Mouse (Mus musculus): ENCODE measurements around the gene Amotl1. TPM values are rescaled to one million over a fixed set of nuclear protein-coding genes. Genes with fewer than 3 reads are reported as not detected.
"Not testable (repeated sequence)": the region's sequence is repeated elsewhere in the genome, so short reads cannot be mapped to it uniquely, and the experiment has no call there.

Amotl1 gene
- polyA plus RNA-seq, 1 experiment from 2014 or later: 19.1 TPM

DNA sequence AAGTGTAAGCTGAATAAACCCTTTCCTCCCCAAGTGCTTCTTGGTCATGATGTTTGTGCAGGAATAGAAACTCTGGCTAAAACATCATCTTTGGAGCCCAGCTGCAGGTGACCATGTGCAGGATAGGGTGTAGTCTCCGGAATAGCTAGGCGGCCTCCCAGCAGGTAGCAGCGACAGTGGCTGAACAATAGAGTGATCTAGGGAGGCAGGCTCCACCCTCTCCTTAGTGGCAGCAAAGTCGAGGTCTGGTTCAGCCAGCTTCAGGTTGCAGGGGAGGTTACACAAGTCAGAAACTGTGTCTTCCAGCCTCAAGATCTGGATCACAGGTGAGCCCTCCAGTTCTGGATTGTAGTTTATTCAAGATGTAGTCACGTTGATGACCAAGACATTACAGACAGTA lies 27.1 kb upstream of the Amotl1 start:
- not testable (repeated sequence) for H3K9ac ChIP-seq (ENCODE audit: low read length); ATAC-seq (ENCODE audit: insufficient read depth, low FRiP score, low TSS enrichment); H3K27ac ChIP-seq (ENCODE audit: low read depth, low read length); H3K9me3 ChIP-seq (ENCODE audit: control insufficient read depth, low read length); H3K4me2 ChIP-seq (ENCODE audit: low read depth); H3K36me3 ChIP-seq (ENCODE audit: control insufficient read depth, insufficient read depth, low read length); H3K4me3 ChIP-seq (ENCODE audit: low read depth, low read length); DNase-seq (ENCODE audit: low spot score); H3K4me1 ChIP-seq (ENCODE audit: control insufficient read depth, insufficient read depth, low read length); H3K27me3 ChIP-seq (ENCODE audit: control insufficient read depth, insufficient read depth, low read length)
- WGBS: 37% methylated on average over 5 of the region's 5 CpGs

GRCm38 (mm10) chr9:14668382-14668781 lies 23.5 kb upstream of the Amotl1 start:
- no peaks in the 10 kb centered on the region for H3K9me3 ChIP-seq (ENCODE audit: control insufficient read depth, low read length)
- no peaks in the 10 kb centered on the region for H3K4me1 ChIP-seq (ENCODE audit: control insufficient read depth, insufficient read depth, low read length)
- 89% methylated on average over 3 of the region's 3 CpGs for WGBS
- no peaks in the 10 kb centered on the region for H3K36me3 ChIP-seq (ENCODE audit: control insufficient read depth, insufficient read depth, low read length)
- H3K4me3 ChIP-seq (ENCODE audit: low read depth, low read length): no peak overlapping the region
- no peak overlapping the region for H3K9ac ChIP-seq (ENCODE audit: low read length)
- DNase-seq (ENCODE audit: low spot score): no peak
- ATAC-seq (ENCODE audit: insufficient read depth, low FRiP score, low TSS enrichment): no peak
- H3K4me2 ChIP-seq (ENCODE audit: low read depth): no peak overlapping the region
- no peaks in the 10 kb centered on the region for H3K27me3 ChIP-seq (ENCODE audit: control insufficient read depth, insufficient read depth, low read length)
- H3K27ac ChIP-seq (ENCODE audit: low read depth, low read length): no peak overlapping the region

- H3K36me3 ChIP-seq (ENCODE audit: control insufficient read depth, insufficient read depth, low read length): no peaks in the 10 kb centered on the region
- ATAC-seq (ENCODE audit: insufficient read depth, low FRiP score, low TSS enrichment) (no peak), DNase-seq (ENCODE audit: low spot score) (no peak)
- no peaks in the 10 kb centered on the region for H3K27me3 ChIP-seq (ENCODE audit: control insufficient read depth, insufficient read depth, low read length)
- H3K4me2 ChIP-seq (ENCODE audit: low read depth): no peak overlapping the region
- H3K9ac ChIP-seq (ENCODE audit: low read length): no peak overlapping the region
- H3K4me3 ChIP-seq (ENCODE audit: low read depth, low read length): no peak overlapping the region
- H3K9me3 ChIP-seq (ENCODE audit: control insufficient read depth, low read length): no peaks in the 10 kb centered on the region
- no peaks in the 10 kb centered on the region for H3K4me1 ChIP-seq (ENCODE audit: control insufficient read depth, insufficient read depth, low read length)
- H3K27ac ChIP-seq (ENCODE audit: low read depth, low read length): no peak overlapping the region
- WGBS: 82% methylated on average over 3 of the region's 3 CpGs
Measured at GRCm38 (mm10) chr9:14666071-14666470, 21.2 kb upstream of the Amotl1 start.

- Histone ChIP-seq H3K27ac (ENCODE audit: low read depth, low read length) (no peak overlapping the region), H3K4me3 (ENCODE audit: low read depth, low read length) (no peak overlapping the region), H3K4me2 (ENCODE audit: low read depth) (no peak overlapping the region), H3K9ac (ENCODE audit: low read length) (no peak overlapping the region), H3K9me3 (ENCODE audit: control insufficient read depth, low read length) (no peaks in the 10 kb centered on the region), H3K36me3 (ENCODE audit: control insufficient read depth, insufficient read depth, low read length) (no peaks in the 10 kb centered on the region), H3K4me1 (ENCODE audit: control insufficient read depth, insufficient read depth, low read length) (no peaks in the 10 kb centered on the region), H3K27me3 (ENCODE audit: control insufficient read depth, insufficient read depth, low read length) (no peaks in the 10 kb centered on the region)
- no peak for ATAC-seq (ENCODE audit: insufficient read depth, low FRiP score, low TSS enrichment)
- no peak for DNase-seq (ENCODE audit: low spot score)
- 91% methylated on average over 2 of the region's 2 CpGs for WGBS
Measured at GRCm38 (mm10) chr9:14663591-14663990, 18.7 kb upstream of the Amotl1 start.

GRCm38 (mm10) chr9:14662876-14663275 lies 18.0 kb upstream of the Amotl1 start:
- WGBS: 72% methylated on average over 7 of the region's 7 CpGs
- no peak overlapping the region for H3K4me2 ChIP-seq (ENCODE audit: low read depth)

DNA sequence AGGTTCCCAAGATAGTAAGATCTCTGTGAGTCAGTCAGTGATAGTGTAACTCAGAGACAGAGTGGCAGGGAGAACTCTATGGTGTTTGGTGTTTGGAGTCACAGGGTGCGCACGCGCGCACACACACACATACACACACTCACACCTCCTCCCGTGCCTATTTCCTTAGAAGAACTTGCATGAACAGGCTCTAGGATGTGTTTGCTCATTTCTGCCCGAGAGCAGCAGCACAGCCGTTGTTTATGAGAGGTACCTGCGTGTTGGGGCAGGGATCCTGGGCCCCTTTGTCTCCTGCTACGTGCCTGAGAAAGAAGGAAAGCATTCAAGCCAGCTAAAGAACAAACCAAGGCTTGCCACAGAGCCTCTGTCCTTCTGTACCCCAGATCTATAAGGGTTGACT lies 17.3 kb upstream of the Amotl1 start:
- H3K27me3 ChIP-seq (ENCODE audit: control insufficient read depth, insufficient read depth, low read length): no peaks in the 10 kb centered on the region
- H3K4me3 ChIP-seq (ENCODE audit: low read depth, low read length): no peak overlapping the region
- H3K4me1 ChIP-seq (ENCODE audit: control insufficient read depth, insufficient read depth, low read length): no peaks in the 10 kb centered on the region
- no peak overlapping the region for H3K4me2 ChIP-seq (ENCODE audit: low read depth)
- DNase-seq (ENCODE audit: low spot score): no peak
- no peaks in the 10 kb centered on the region for H3K36me3 ChIP-seq (ENCODE audit: control insufficient read depth, insufficient read depth, low read length)
- no peak for ATAC-seq (ENCODE audit: insufficient read depth, low FRiP score, low TSS enrichment)
- H3K9me3 ChIP-seq (ENCODE audit: control insufficient read depth, low read length): no peaks in the 10 kb centered on the region
- no peak overlapping the region for H3K27ac ChIP-seq (ENCODE audit: low read depth, low read length)
- 91% methylated on average over 9 of the region's 9 CpGs for WGBS
- no peak overlapping the region for H3K9ac ChIP-seq (ENCODE audit: low read length)

More at GRCm38 (mm10) chr9:14662876-14663275, 18.0 kb upstream of the Amotl1 start:
- H3K27me3 ChIP-seq (ENCODE audit: control insufficient read depth, insufficient read depth, low read length): no peaks in the 10 kb centered on the region
- no peaks in the 10 kb centered on the region for H3K4me1 ChIP-seq (ENCODE audit: control insufficient read depth, insufficient read depth, low read length)
- H3K36me3 ChIP-seq (ENCODE audit: control insufficient read depth, insufficient read depth, low read length): no peaks in the 10 kb centered on the region
- no peak overlapping the region for H3K27ac ChIP-seq (ENCODE audit: low read depth, low read length)
- no peak overlapping the region for H3K9ac ChIP-seq (ENCODE audit: low read length)
- no peak for DNase-seq (ENCODE audit: low spot score)
- no peaks in the 10 kb centered on the region for H3K9me3 ChIP-seq (ENCODE audit: control insufficient read depth, low read length)
- ATAC-seq (ENCODE audit: insufficient read depth, low FRiP score, low TSS enrichment): no peak
- H3K4me3 ChIP-seq (ENCODE audit: low read depth, low read length): no peak overlapping the region

- no peaks in the 10 kb centered on the region for H3K27me3 ChIP-seq (ENCODE audit: control insufficient read depth, insufficient read depth, low read length)
- H3K9me3 ChIP-seq (ENCODE audit: control insufficient read depth, low read length): no peaks in the 10 kb centered on the region
- H3K4me2 ChIP-seq (ENCODE audit: low read depth): no peak overlapping the region
- H3K9ac ChIP-seq (ENCODE audit: low read length): no peak overlapping the region
- H3K4me3 ChIP-seq (ENCODE audit: low read depth, low read length): no peak overlapping the region
- no peaks in the 10 kb centered on the region for H3K4me1 ChIP-seq (ENCODE audit: control insufficient read depth, insufficient read depth, low read length)
- DNase-seq (ENCODE audit: low spot score) (no peak), ATAC-seq (ENCODE audit: insufficient read depth, low FRiP score, low TSS enrichment) (no peak)
- H3K27ac ChIP-seq (ENCODE audit: low read depth, low read length): no peak overlapping the region
- WGBS: 43% methylated on average over 2 of the region's 2 CpGs
- no peaks in the 10 kb centered on the region for H3K36me3 ChIP-seq (ENCODE audit: control insufficient read depth, insufficient read depth, low read length)
Measured at GRCm38 (mm10) chr9:14657926-14658325, 13.1 kb upstream of the Amotl1 start.

DNA sequence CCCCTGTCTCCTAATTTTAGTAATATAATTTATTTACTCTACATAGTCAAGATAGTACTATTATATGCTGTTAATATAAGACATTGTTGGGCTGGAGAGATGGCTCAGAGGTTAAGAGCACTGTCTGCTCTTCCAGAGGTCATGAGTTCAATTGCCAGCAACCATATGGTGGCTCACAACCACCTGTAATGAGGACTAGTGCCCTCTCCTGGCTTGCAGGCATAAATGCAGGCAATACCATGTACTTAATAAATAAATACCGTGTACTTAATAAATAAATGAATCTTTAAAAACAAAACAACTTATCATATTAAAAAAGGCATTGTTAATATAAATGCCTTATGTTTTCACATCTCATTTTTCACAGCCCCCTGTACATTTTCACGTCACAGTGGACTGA lies 9.2 kb upstream of the Amotl1 start:
- ATAC-seq (ENCODE audit: insufficient read depth, low FRiP score, low TSS enrichment): no peak
- Histone ChIP-seq H3K36me3 (ENCODE audit: control insufficient read depth, insufficient read depth, low read length) (no peaks in the 10 kb centered on the region), H3K4me1 (ENCODE audit: control insufficient read depth, insufficient read depth, low read length) (no peaks in the 10 kb centered on the region), H3K27me3 (ENCODE audit: control insufficient read depth, insufficient read depth, low read length) (no peaks in the 10 kb centered on the region), H3K9ac (ENCODE audit: low read length) (no peak overlapping the region), H3K4me2 (ENCODE audit: low read depth) (no peak overlapping the region), H3K9me3 (ENCODE audit: control insufficient read depth, low read length) (no peaks in the 10 kb centered on the region), H3K4me3 (ENCODE audit: low read depth, low read length) (no peak overlapping the region), H3K27ac (ENCODE audit: low read depth, low read length) (no peak overlapping the region)
- DNase-seq (ENCODE audit: low spot score): no peak
- 80% methylated on average over 2 of the region's 2 CpGs for WGBS

GRCm38 (mm10) chr9:14652761-14653160 lies 7.9 kb upstream of the Amotl1 start:
- Histone ChIP-seq H3K27me3 (ENCODE audit: control insufficient read depth, insufficient read depth, low read length) (no peaks in the 10 kb centered on the region), H3K36me3 (ENCODE audit: control insufficient read depth, insufficient read depth, low read length) (no peaks in the 10 kb centered on the region), H3K4me2 (ENCODE audit: low read depth) (no peak overlapping the region), H3K9me3 (ENCODE audit: control insufficient read depth, low read length) (no peaks in the 10 kb centered on the region), H3K4me3 (ENCODE audit: low read depth, low read length) (no peak overlapping the region), H3K27ac (ENCODE audit: low read depth, low read length) (no peak overlapping the region), H3K4me1 (ENCODE audit: control insufficient read depth, insufficient read depth, low read length) (no peaks in the 10 kb centered on the region), H3K9ac (ENCODE audit: low read length) (no peak overlapping the region)
- ATAC-seq (ENCODE audit: insufficient read depth, low FRiP score, low TSS enrichment): no peak
- 85% methylated on average over 1 of the region's 1 CpGs for WGBS
- DNase-seq (ENCODE audit: low spot score): no peak

Data from neural tube, embryonic 11.5 days (tissue).